Mouse (Mus musculus) limb, embryonic 14.5 days (tissue): ENCODE results near the gene Ubl7. TPM values are rescaled to one million over a fixed set of nuclear protein-coding genes. Genes with fewer than 3 reads are reported as not detected.

Experiments used
- ATAC-seq: fragments of 200-750 bp; cut with Nextera tagmentation; 2 replicates; pipeline ENCODE4 v1.8.0; 2017; ENCODE audit warnings: low read depth, moderate number of reproducible peaks, moderate TSS enrichment; ENCODE audit not compliant: low FRiP score
- DNase-seq: peaks from one replicate; pipeline ENCODE4 v3.0.0-alpha.2; 2015; ENCODE audit warnings: low spot score
- H3K27ac ChIP-seq: fragments of 300-500 bp; sonication (generic); replicated peaks from 2 replicates; pipeline ENCODE4 v1.5.1; 2014; ENCODE audit warnings: low read depth, mild to moderate bottlenecking, low read length, moderate library complexity, mixed read lengths
- H3K27me3 ChIP-seq: fragments of 300-500 bp; sonication (generic); 2 replicates; pipeline ENCODE4 v1.6.1; 2014; ENCODE audit warnings: low read length, mixed read lengths; ENCODE audit not compliant: control insufficient read depth, insufficient read depth
- H3K36me3 ChIP-seq: fragments of 300-500 bp; sonication (generic); 2 replicates; pipeline ENCODE4 v1.6.1; 2014; ENCODE audit warnings: mild to moderate bottlenecking, low read length, moderate library complexity, mixed read lengths; ENCODE audit not compliant: control insufficient read depth, insufficient read depth
- H3K4me1 ChIP-seq: fragments of 300-500 bp; sonication (generic); 2 replicates; pipeline ENCODE4 v1.6.1; 2014; ENCODE audit warnings: antibody characterized with exemption, low read length, mixed read lengths; ENCODE audit not compliant: control insufficient read depth, insufficient read depth
- H3K4me2 ChIP-seq: fragments of 300-500 bp; sonication (generic); replicated peaks from 2 replicates; pipeline ENCODE4 v1.6.1; 2014; ENCODE audit warnings: low read depth, mild to moderate bottlenecking, low read length, moderate library complexity; ENCODE audit not compliant: severe bottlenecking
- H3K4me3 ChIP-seq: fragments of 300-500 bp; sonication (generic); replicated peaks from 2 replicates; pipeline ENCODE4 v1.5.1; 2014; ENCODE audit warnings: low read length
- H3K9ac ChIP-seq: fragments of 300-500 bp; sonication (generic); 2 replicates; pipeline ENCODE4 v1.6.1; 2014; ENCODE audit warnings: mild to moderate bottlenecking, low read depth, low read length, moderate library complexity; ENCODE audit not compliant: severe bottlenecking
- H3K9me3 ChIP-seq: fragments of 300-500 bp; sonication (generic); 2 replicates; pipeline ENCODE4 v1.6.1; 2016; ENCODE audit warnings: low read length; ENCODE audit not compliant: control insufficient read depth
- POLR2A ChIP-seq: fragments of 200-500 bp; IDR thresholded peaks from 2 replicates; pipeline ENCODE4 v1.8.0; 2012; ENCODE audit warnings: inconsistent platforms, mild to moderate bottlenecking, moderate library complexity, borderline replicate concordance; ENCODE audit not compliant: insufficient read depth, insufficient read length; ENCODE audit errors: extremely low read depth
- WGBS: fragments of 180-500 bp; shearing (Covaris S2); extraction: QIAGEN DNeasy Blood & Tissue Kit; methylation state at CpG from one replicate; pipeline ENCODE4 v1.1.7; 2014; 5-methylcytosine and 5-hydroxymethylcytosine counted together
- polyA plus RNA-seq, 2 experiments: library from polyadenylated mRNA; depleted of rRNA in 1 of 2; stranded (reverse) in 1 of 2; unstranded in 1 of 2; fragments of >200 nt; fragmentation: Nextera tagmentation in 1 of 2; extraction: Ambion mirVana in 1 of 2; gene quantifications; 2 replicates each; pipeline versions ENCODE4 v1.2.1 to v1.2.3; 2012 to 2014

Ubl7 gene
- polyA plus RNA-seq, 2 experiments = 76.7 to 99.0 TPM

DNA sequence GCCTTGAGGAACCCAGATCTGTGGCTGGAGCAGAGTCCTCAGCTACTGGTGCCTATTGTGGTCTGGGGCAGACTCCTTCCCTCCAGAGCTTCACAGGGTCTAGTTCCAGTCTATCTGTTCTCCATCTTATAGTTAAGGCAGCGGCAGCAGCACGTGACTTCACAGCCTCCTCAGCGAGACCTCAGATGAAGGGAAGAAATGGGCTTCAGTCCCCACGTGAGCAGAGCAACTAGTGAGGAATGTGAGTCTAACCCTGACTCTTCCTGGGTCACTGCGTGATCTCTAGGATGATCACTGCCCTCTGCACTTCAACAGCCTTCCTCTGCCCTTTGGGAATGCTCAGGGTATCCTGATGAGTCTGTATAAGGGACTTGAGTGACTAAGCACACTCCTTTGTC lies 53.2 kb downstream of the Ubl7 start:
- no peak overlapping the region for H3K27ac ChIP-seq
- H3K4me1 ChIP-seq = 0 out of 2 replicates have a peak, but pooled peaks cover 4% of the 10 kb centered on the region
- ATAC-seq (no peak), DNase-seq (no peak)
- no peak for TF ChIP-seq POLR2A
- no peak overlapping the region for H3K9ac ChIP-seq
- H3K4me2 ChIP-seq = no peak overlapping the region
- no peak overlapping the region for H3K4me3 ChIP-seq
- H3K9me3 ChIP-seq = no peaks in the 10 kb centered on the region
- H3K27me3 ChIP-seq = no peaks in the 10 kb centered on the region
- H3K36me3 ChIP-seq = no peaks in the 10 kb centered on the region
- 78% methylated on average over 5 of the region's 5 CpGs for WGBS

GRCm38 (mm10) chr9:57964528-57965250 lies 53.9 kb downstream of the Ubl7 start:
- no peak overlapping the region for H3K4me3 ChIP-seq
- DNase-seq = no peak
- no peaks in the 10 kb centered on the region for H3K9me3 ChIP-seq
- H3K27me3 ChIP-seq = no peaks in the 10 kb centered on the region
- ATAC-seq = no peak
- no peak overlapping the region for H3K27ac ChIP-seq
- H3K9ac ChIP-seq = no peak overlapping the region
- TF ChIP-seq POLR2A = no peak
- 77% methylated on average over 6 of the region's 6 CpGs for WGBS
- H3K36me3 ChIP-seq = no peaks in the 10 kb centered on the region
- H3K4me1 ChIP-seq = 0 out of 2 replicates have a peak, but pooled peaks cover 4% of the 10 kb centered on the region
- H3K4me2 ChIP-seq = no peak overlapping the region

- no peaks in the 10 kb centered on the region for H3K27me3 ChIP-seq
- no peak overlapping the region for H3K4me2 ChIP-seq
- TF ChIP-seq POLR2A = no peak
- no peaks in the 10 kb centered on the region for H3K36me3 ChIP-seq
- DNase-seq (no peak), ATAC-seq (no peak)
- no peak overlapping the region for H3K27ac ChIP-seq
- no peak overlapping the region for H3K9ac ChIP-seq
- H3K4me3 ChIP-seq = no peak overlapping the region
- 0 out of 2 replicates have a peak, but pooled peaks cover 4% of the 10 kb centered on the region for H3K4me1 ChIP-seq
- H3K9me3 ChIP-seq = no peaks in the 10 kb centered on the region
- 56% methylated on average over 12 of the region's 12 CpGs for WGBS
These were observed 54.8 kb downstream of the Ubl7 start for GRCm38 (mm10) chr9:57965281-57966185.

- Histone ChIP-seq H3K9me3 (no peaks in the 10 kb centered on the region), H3K9ac (no peak overlapping the region), H3K4me1 (peaks cover 11% of the 10 kb centered on the region), H3K36me3 (no peaks in the 10 kb centered on the region), H3K4me2 (no peak overlapping the region), H3K27me3 (no peaks in the 10 kb centered on the region), H3K27ac (no peak overlapping the region), H3K4me3 (no peak overlapping the region)
- 74% methylated on average over 14 of the region's 14 CpGs for WGBS
- TF ChIP-seq POLR2A = no peak
- DNase-seq = no peak
- no peak for ATAC-seq
These were observed 56.6 kb downstream of the Ubl7 start for GRCm38 (mm10) chr9:57967237-57967960.

- Histone ChIP-seq H3K9me3 (no peaks in the 10 kb centered on the region), H3K4me1 (peaks cover 20% of the 10 kb centered on the region), H3K4me2 (no peak overlapping the region), H3K27me3 (no peaks in the 10 kb centered on the region), H3K27ac (no peak overlapping the region), H3K36me3 (no peaks in the 10 kb centered on the region), H3K4me3 (no peak overlapping the region), H3K9ac (no peak overlapping the region)
- no peak for DNase-seq
- TF ChIP-seq POLR2A = no peak
- no peak for ATAC-seq
- WGBS = 89% methylated on average over 9 of the region's 9 CpGs
These were observed 57.5 kb downstream of the Ubl7 start for GRCm38 (mm10) chr9:57968166-57968771.
